Mouse (Mus musculus): ENCODE measurements around the gene Dnmt3b. TPM values are rescaled to one million over a fixed set of nuclear protein-coding genes. Genes with fewer than 3 reads are reported as not detected.
"Not testable (repeated sequence)": the region's sequence is repeated elsewhere in the genome, so short reads cannot be mapped to it uniquely, and the experiment has no call there.

The Dnmt3b gene
- polyA plus RNA-seq, 1 experiment from 2014 or later: 20.6 TPM

DNA sequence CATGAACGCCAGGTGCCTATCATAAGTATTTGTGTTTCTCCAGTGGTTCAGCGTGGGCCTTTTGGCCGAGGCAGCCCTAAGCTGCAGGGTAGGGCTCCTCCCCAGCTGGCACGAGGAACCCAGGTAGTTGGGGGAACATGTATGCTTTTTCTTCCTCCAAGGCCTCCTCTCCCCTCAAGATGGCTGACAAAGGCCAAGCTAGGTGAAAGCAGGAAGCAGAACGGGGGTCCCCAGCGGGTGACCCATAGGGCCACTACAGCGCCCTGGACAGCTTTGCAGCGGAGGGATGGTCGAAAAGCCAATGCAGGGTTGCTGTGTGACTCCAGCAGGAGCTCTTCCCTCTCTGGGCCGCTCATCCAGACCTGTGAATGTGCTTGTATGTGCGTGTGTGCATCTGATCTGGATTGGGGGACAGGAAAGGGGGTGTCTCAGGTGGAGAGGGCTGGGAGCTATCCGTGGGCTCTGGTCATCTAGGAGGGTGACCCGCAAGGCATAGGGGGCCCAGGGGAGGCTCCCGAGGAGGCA is 415 bp upstream of the Dnmt3b start:
- Histone ChIP-seq H3K4me1 (peaks cover 34% of the 10 kb centered on the region), H3K27ac (replicated peaks) (peak overlapping the region; percentile 92), H3K36me3 (no peaks in the 10 kb centered on the region), H3K27me3 (ENCODE audit: low read depth, poor library complexity, severe bottlenecking) (peaks cover 33% of the 10 kb centered on the region), H3K9me3 (replicated peaks) (no peaks in the 10 kb centered on the region), H3K4me3 (peak overlapping the region; percentile 85)
- DNase-seq (ENCODE audit: low spot score): no peak
- 12% methylated on average over 14 of the region's 14 CpGs for WGBS

DNA sequence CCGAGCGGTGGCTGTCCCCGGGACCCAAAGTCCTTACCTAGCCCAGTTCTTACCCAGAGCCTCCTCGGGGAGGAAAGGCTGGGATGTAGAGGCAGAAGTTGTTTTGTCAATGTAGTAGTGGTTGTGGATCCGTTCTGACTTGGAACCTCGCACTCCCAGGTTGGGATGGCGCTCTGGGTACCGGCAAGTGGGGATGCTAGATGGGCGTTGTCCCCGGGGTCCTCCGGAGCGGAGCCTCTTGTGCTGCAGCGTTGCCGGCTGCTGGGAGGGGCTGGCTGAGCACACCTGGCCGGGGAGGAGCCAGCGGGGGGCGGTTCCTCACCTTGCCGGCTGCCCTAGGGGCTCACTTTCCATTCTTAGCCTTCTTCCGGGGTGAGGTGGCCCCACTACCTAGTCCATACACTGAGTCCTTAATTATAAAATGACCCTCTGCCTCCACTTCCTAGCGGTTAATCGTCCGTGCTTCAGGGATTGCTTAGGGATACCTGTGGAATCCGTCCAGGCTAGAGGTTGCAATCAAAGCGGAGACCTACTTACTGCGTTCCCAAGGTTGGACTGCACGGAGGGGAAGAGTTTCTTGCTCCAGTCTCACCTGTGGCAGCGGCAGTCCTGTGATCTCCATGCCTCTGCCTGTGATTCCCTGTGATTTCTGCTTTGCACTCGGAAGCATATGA is 901 bp downstream of the Dnmt3b start:
- Histone ChIP-seq H3K27me3 (ENCODE audit: low read depth, poor library complexity, severe bottlenecking) (peaks cover 33% of the 10 kb centered on the region), H3K4me3 (peak overlapping the region; percentile 85), H3K27ac (replicated peaks) (peak overlapping the region; percentile 92), H3K4me1 (peaks cover 34% of the 10 kb centered on the region), H3K9me3 (replicated peaks) (no peaks in the 10 kb centered on the region), H3K36me3 (0 out of 2 replicates have a peak, but pooled peaks cover 3% of the 10 kb centered on the region)
- DNase-seq (ENCODE audit: low spot score): no peak
- WGBS: under 1% methylated on average over 28 of the region's 28 CpGs

DNA sequence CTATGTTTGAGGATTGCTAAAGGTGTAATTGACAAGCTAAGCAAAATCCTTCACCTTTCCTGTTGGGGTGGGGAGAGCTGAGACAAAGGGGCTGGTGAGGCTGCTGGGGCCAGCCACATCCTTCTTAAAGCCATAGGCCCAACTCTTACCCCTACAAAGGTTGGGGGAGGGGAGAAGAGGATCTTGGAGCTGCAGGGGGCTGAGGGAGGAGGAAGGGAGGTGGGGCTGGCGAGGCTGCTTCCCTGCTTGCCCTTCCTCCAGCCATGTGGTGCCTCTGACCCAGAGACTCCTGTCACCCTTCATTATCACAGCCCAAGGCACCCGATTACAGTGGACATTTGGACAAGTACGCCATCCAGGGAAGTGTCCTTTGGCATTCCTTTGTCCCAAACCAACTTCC is 2.4 kb downstream of the Dnmt3b start:
- H3K36me3 ChIP-seq: 0 out of 2 replicates have a peak, but pooled peaks cover 3% of the 10 kb centered on the region
- 28% methylated on average over 3 of the region's 3 CpGs for WGBS

DNA sequence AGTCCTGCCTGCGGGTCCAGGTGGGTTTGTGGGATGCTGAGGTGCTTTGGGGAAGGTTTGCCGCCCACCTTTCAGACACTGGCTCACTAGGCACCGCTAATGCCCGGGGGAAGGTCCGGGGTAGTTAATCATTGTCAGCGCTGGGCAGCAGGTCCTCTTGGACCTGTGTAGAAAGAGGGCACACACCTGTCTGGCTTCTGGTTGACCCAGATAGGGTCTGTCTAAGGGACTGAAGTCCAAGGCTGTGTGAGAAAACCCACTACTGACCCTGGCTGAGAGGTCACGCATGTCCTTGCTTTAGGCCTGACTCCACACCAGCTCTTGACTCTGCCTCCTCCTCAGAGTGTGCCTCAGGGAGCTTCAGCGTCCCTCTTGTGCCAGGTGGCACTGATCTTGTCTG is 8.4 kb downstream of the Dnmt3b start:
- peaks cover 17% of the 10 kb centered on the region for H3K36me3 ChIP-seq
- H3K9me3 ChIP-seq (replicated peaks); DNase-seq (ENCODE audit: low spot score); H3K27me3 ChIP-seq (ENCODE audit: low read depth, poor library complexity, severe bottlenecking); H3K4me3 ChIP-seq; H3K27ac ChIP-seq (replicated peaks); H3K4me1 ChIP-seq: not testable (repeated sequence)
- WGBS: 87% methylated on average over 8 of the region's 8 CpGs

More for the DNA sequence above, 2.4 kb downstream of the Dnmt3b start:
- H3K27me3 ChIP-seq (ENCODE audit: low read depth, poor library complexity, severe bottlenecking): peaks cover 33% of the 10 kb centered on the region
- no peak overlapping the region for H3K27ac ChIP-seq (replicated peaks)
- no peak overlapping the region for H3K4me3 ChIP-seq
- H3K9me3 ChIP-seq (replicated peaks): no peaks in the 10 kb centered on the region
- H3K4me1 ChIP-seq: peaks cover 34% of the 10 kb centered on the region
- no peak for DNase-seq (ENCODE audit: low spot score)

DNA sequence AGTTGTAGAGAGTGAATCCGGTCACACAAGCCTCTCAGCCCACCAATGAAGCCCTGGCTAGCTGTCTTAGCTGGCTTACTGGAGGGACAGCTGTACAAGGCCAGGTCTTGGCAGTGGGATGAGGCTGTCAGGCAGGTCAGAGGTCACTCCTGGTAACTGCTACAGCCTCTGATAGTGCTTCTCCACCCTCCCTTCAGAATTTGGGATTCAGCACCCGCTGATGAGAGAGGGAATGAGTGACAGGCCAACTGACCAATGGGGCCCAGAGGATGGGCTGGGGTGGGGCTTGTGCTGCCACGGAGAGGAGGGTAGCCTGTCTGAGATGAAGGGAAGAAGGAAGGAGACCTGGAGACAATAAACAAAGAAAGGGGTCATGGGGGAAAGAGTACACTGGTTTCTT is 11.4 kb downstream of the Dnmt3b start:
- H3K27me3 ChIP-seq (ENCODE audit: low read depth, poor library complexity, severe bottlenecking): no peaks in the 10 kb centered on the region
- H3K36me3 ChIP-seq: peaks cover 36% of the 10 kb centered on the region
- WGBS: 53% methylated on average over 3 of the region's 3 CpGs
- H3K27ac ChIP-seq (replicated peaks): peak overlapping the region; percentile 5; the same call in 1 of the 2 replicates
- DNase-seq (ENCODE audit: low spot score): peak; percentile 34
- peaks cover 4% of the 10 kb centered on the region for H3K4me1 ChIP-seq
- no peak overlapping the region for H3K4me3 ChIP-seq
- no peaks in the 10 kb centered on the region for H3K9me3 ChIP-seq (replicated peaks)

DNA sequence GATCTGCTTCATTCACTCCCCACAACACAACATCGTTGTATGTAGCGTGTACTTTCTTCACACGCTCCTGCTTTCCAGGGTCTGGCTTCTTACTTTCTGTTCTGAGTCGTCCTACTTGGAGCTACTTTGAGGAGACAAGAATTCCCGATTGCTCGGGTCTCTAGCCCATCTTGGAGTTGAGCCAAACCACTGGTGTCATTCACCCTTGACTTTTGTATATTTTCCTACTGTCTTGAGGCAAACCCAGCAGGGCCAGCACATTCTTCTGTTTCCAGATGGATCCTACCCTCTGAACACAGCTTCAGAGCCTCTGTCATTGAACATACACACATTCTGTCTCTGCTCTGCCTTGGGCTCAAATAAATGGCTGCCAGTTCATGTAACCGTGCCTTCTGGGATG is 16.2 kb downstream of the Dnmt3b start:
- peaks cover 4% of the 10 kb centered on the region for H3K4me1 ChIP-seq
- H3K4me3 ChIP-seq: no peak overlapping the region
- no peaks in the 10 kb centered on the region for H3K9me3 ChIP-seq (replicated peaks)
- WGBS: 93% methylated on average over 7 of the region's 7 CpGs
- peaks cover 63% of the 10 kb centered on the region for H3K36me3 ChIP-seq
- DNase-seq (ENCODE audit: low spot score): no peak
- no peak overlapping the region for H3K27ac ChIP-seq (replicated peaks)
- no peaks in the 10 kb centered on the region for H3K27me3 ChIP-seq (ENCODE audit: low read depth, poor library complexity, severe bottlenecking)

DNA sequence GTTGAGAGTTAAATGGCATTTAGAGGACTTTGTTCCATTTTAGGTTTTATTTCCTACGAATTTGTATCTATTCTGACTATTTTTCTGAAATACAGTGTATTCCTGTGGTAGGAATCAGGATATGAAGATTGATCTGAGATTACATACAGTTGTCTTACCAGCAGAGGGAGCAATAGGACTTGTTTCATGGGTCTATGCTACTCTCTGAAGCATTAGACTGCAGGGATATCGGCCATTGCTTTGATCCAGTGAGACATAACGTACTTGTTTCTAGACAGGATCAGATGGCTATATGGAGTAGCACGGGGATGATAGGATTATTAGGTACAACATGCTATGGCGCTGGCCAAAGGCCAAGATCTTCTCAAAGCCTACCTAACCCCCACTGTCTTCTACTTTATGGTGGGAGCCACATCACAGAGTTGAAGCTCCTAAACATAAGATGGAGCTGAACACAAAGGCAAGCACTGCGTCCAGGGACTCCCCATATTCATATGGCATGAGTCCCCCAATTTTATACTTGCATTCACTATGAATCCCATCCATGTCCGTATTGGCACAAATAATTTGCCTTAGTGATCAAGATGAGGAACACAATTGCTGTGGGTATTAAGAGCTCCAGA is 19.6 kb downstream of the Dnmt3b start:
- peaks cover 57% of the 10 kb centered on the region for H3K36me3 ChIP-seq
- H3K4me1 ChIP-seq: no peaks in the 10 kb centered on the region
- no peak overlapping the region for H3K27ac ChIP-seq (replicated peaks)
- 83% methylated on average over 7 of the region's 7 CpGs for WGBS
- no peak for DNase-seq (ENCODE audit: low spot score)
- H3K4me3 ChIP-seq: no peak overlapping the region
- no peaks in the 10 kb centered on the region for H3K9me3 ChIP-seq (replicated peaks)
- H3K27me3 ChIP-seq (ENCODE audit: low read depth, poor library complexity, severe bottlenecking): no peaks in the 10 kb centered on the region

DNA sequence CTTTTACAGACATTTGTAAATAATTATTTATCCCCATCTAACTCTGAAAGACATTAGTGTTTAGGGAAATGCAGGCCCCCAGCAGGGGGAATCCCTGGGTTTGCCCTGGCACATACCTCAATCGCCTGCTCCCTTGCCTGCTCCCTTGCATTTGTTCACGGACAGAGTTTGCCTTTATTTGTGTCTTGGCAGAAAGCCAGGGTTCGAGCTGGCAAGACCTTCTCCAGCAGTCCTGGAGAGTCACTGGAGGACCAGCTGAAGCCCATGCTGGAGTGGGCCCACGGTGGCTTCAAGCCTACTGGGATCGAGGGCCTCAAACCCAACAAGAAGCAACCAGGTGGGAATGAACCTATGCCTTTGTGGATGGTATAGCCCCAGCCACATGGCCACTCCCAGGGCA is 20.9 kb downstream of the Dnmt3b start:
- Histone ChIP-seq H3K27ac (replicated peaks) (no peak overlapping the region), H3K4me3 (no peak overlapping the region), H3K4me1 (no peaks in the 10 kb centered on the region), H3K36me3 (peaks cover 57% of the 10 kb centered on the region), H3K27me3 (ENCODE audit: low read depth, poor library complexity, severe bottlenecking) (no peaks in the 10 kb centered on the region), H3K9me3 (replicated peaks) (no peaks in the 10 kb centered on the region)
- DNase-seq (ENCODE audit: low spot score): no peak
- WGBS: 92% methylated on average over 5 of the region's 5 CpGs

DNA sequence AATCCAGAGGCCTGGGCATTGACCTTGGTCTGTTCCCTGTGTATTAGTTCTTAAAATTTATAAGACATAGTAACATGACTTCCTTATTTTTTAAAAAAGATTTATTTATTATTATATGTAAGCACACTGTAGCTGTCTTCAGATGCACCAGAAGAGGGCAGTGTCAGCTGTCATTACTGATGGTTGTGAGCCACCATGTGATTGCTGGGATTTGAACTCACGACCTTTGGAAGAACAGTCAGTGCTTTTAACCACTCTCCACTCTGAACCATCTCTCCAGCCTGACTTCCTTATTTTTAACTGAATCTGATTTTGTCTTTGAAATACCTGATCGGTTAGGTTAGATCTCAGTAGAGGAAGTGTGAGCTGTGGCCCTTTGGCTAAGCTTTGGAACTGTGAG is 23.4 kb downstream of the Dnmt3b start:
- Histone ChIP-seq H3K27ac (replicated peaks) (no peak overlapping the region), H3K9me3 (replicated peaks) (no peaks in the 10 kb centered on the region), H3K4me3 (no peak overlapping the region), H3K36me3 (peaks cover 61% of the 10 kb centered on the region), H3K27me3 (ENCODE audit: low read depth, poor library complexity, severe bottlenecking) (no peaks in the 10 kb centered on the region), H3K4me1 (no peaks in the 10 kb centered on the region)
- 92% methylated on average over 2 of the region's 2 CpGs for WGBS
- DNase-seq (ENCODE audit: low spot score): no peak

DNA sequence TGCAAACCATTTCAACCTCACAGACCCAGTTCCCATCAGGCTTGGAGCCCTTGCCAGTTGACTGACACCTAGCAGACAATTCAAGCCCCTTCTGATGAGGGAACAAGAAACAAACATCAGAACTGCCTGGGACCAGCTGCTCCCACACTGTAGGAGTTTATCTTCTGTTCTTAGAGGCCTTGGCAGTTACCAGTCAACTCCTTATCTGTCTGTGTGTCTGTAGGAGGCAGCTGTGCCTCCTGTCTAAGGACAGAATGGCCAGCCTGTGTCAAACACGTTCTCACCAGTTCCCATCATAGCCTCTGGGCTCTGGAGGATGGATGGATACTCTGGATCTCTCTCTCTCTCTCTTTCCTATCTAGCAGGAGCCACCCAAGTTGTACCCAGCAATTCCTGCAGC is 26.1 kb downstream of the Dnmt3b start:
- peaks cover 67% of the 10 kb centered on the region for H3K36me3 ChIP-seq
- H3K27me3 ChIP-seq (ENCODE audit: low read depth, poor library complexity, severe bottlenecking): not testable (repeated sequence)

DNA sequence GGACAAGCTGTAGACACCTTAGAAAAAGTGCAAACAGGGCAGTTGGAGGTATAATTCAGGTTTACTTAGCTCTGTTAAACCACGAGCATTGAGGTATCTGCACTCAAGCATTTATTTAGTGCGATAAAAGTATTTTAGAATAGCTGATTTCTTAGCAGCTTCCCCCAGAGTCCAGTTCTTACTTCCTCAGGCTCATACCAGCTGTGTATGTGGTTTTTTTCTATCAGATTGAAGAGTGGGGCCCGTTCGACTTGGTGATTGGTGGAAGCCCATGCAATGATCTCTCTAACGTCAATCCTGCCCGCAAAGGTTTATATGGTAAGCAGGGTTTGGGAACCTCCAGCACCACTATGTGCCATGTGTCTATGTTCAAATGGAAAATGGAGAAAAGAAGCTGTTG is 27.7 kb downstream of the Dnmt3b start:
- Histone ChIP-seq H3K9me3 (replicated peaks) (no peaks in the 10 kb centered on the region), H3K4me1 (no peaks in the 10 kb centered on the region), H3K36me3 (peaks cover 73% of the 10 kb centered on the region), H3K27ac (replicated peaks) (no peak overlapping the region), H3K27me3 (ENCODE audit: low read depth, poor library complexity, severe bottlenecking) (no peaks in the 10 kb centered on the region), H3K4me3 (no peak overlapping the region)
- WGBS: 91% methylated on average over 6 of the region's 6 CpGs
- no peak for DNase-seq (ENCODE audit: low spot score)

More for the DNA sequence above, 26.1 kb downstream of the Dnmt3b start:
- not testable (repeated sequence) for H3K9me3 ChIP-seq (replicated peaks); H3K27ac ChIP-seq (replicated peaks); H3K4me1 ChIP-seq; H3K4me3 ChIP-seq; DNase-seq (ENCODE audit: low spot score)
- WGBS: 88% methylated on average over 1 of the region's 1 CpGs

DNA sequence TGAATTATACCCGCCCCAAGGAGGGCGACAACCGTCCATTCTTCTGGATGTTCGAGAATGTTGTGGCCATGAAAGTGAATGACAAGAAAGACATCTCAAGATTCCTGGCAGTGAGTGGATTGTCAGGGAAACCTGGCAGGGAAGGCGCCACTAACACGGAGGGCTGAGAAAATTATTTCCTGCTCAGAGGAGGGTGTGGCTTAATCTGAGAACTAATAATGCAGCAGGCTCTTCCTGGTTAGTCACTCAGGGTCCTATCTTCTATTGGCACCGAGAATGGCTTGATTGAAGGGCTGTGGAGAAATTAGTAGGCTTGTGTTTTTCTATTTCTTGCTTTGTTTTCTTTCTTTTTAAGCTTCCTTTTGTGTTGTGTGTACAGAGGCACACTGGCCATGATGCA is 28.3 kb downstream of the Dnmt3b start:
- DNase-seq (ENCODE audit: low spot score): no peak
- Histone ChIP-seq H3K4me3 (no peak overlapping the region), H3K27ac (replicated peaks) (no peak overlapping the region), H3K4me1 (no peaks in the 10 kb centered on the region), H3K9me3 (replicated peaks) (no peaks in the 10 kb centered on the region), H3K36me3 (peaks cover 70% of the 10 kb centered on the region), H3K27me3 (ENCODE audit: low read depth, poor library complexity, severe bottlenecking) (no peaks in the 10 kb centered on the region)
- WGBS: 92% methylated on average over 7 of the region's 7 CpGs

DNA sequence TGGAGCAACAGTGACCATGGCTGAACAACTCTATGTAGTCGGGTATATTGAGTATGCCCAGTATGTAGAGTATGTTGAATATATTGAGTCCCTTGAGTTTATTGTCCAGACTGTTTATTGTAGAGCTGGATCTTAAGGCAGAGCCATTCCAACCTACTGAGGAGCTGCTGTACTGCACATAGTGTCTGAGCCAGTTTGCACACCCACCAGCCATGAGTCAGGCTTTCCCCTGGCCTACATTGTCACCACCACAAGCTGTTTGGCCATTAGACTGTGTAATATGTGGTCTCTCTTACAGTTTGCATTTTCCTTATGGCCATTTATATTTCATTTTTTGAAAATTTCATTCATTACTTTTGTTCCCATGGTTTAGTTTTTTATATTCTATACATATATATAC is 30.7 kb downstream of the Dnmt3b start:
- no peak overlapping the region for H3K27ac ChIP-seq (replicated peaks)
- no peaks in the 10 kb centered on the region for H3K4me1 ChIP-seq
- no peak overlapping the region for H3K4me3 ChIP-seq
- H3K36me3 ChIP-seq: peaks cover 54% of the 10 kb centered on the region
- no peaks in the 10 kb centered on the region for H3K9me3 ChIP-seq (replicated peaks)
- no peaks in the 10 kb centered on the region for H3K27me3 ChIP-seq (ENCODE audit: low read depth, poor library complexity, severe bottlenecking)
- 83% methylated on average over 1 of the region's 1 CpGs for WGBS
- DNase-seq (ENCODE audit: low spot score): no peak
